Mouse (Mus musculus): ENCODE data around the gene Pde1b. TPM values are rescaled to one million over a fixed set of nuclear protein-coding genes. Genes with fewer than 3 reads are reported as not detected.

Pde1b gene
- total RNA-seq, 1 experiment from 2014 or later: 2.2 TPM

GRCm38 (mm10) chr15:103540646-103541045, 37.8 kb downstream of the Pde1b start:
- no peak for ATAC-seq (replicated peaks; ENCODE audit: low read depth, poor library complexity, severe bottlenecking)

- ATAC-seq (replicated peaks; ENCODE audit: low read depth, poor library complexity, severe bottlenecking): no peak
Measured at GRCm38 (mm10) chr15:103542526-103542925, 39.7 kb downstream of the Pde1b start.

- no peak for ATAC-seq (replicated peaks; ENCODE audit: low read depth, poor library complexity, severe bottlenecking)
Measured at GRCm38 (mm10) chr15:103547983-103548382, 45.1 kb downstream of the Pde1b start.

GRCm38 (mm10) chr15:103549475-103549874, 46.6 kb downstream of the Pde1b start:
- peak; percentile 54; the same call in 1 of the 2 replicates for ATAC-seq (replicated peaks; ENCODE audit: low read depth, poor library complexity, severe bottlenecking)

- ATAC-seq (replicated peaks; ENCODE audit: low read depth, poor library complexity, severe bottlenecking): no peak
Measured at GRCm38 (mm10) chr15:103551053-103551452, 48.2 kb downstream of the Pde1b start.

DNA sequence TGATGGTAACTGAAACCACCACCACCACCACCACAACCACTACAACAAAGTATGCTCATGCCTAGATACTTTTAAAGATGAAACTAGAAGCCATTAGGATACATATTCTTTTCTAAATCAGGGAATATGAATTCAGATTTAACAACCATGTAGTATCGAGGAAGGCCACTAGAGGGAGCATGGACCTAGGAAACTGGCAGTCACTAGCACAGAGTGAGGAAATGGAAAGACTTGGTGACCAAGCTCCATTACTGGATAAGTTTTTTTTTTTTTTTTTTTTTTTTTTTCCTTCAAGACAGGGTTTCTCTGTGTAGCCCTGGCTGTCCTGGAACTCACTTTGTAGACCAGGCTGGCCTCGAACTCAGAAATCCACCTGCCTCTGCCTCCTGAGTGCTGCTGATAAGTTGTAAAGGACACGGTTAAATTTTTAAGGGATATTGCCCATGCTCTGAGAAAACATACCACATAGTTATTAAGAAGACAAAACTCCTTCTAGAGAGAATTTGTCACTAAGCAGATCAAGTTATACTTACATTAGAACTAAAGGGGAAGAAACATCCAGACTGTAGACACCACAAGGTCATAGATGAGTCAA, 49.4 kb downstream of the Pde1b start:
- ATAC-seq (replicated peaks; ENCODE audit: low read depth, poor library complexity, severe bottlenecking): peak; percentile 83

GRCm38 (mm10) chr15:103564981-103565380, 62.1 kb downstream of the Pde1b start, which contains the start of gene Glycam1:
Glycam1 (minus strand) TSS chr15:103565081.
- no peak for ATAC-seq (replicated peaks; ENCODE audit: low read depth, poor library complexity, severe bottlenecking)

Other genes with a start within 250 kb of the Pde1b start
- 121 and 135 TPM in 2 replicates for gene Nfe2, start 244.6 kb upstream of the Pde1b start, total RNA-seq (2017)
- gene Copz1, start 230.3 kb upstream of the Pde1b start, total RNA-seq (2017): 53.8 and 55.5 TPM in 2 replicates
- not detected in 2 replicates for gene Gpr84, start 192.4 kb upstream of the Pde1b start, total RNA-seq (2017)
- gene Zfp385a, start 162.9 kb upstream of the Pde1b start, total RNA-seq (2017): 3.9 and 6.0 TPM in 2 replicates
- gene Itga5, start 136.3 kb upstream of the Pde1b start, total RNA-seq (2017): 13.4 and 17.7 TPM in 2 replicates
- gene Gtsf1, start 72.6 kb upstream of the Pde1b start, total RNA-seq (2017): not detected in 2 replicates
- gene Gtsf2, start 54.6 kb upstream of the Pde1b start, total RNA-seq (2017): not detected in 2 replicates
- gene Nckap1l, start 49.2 kb upstream of the Pde1b start, total RNA-seq (2017): 86.4 and 101 TPM in 2 replicates
- gene Ppp1r1a, start 35.0 kb downstream of the Pde1b start, total RNA-seq (2017): not detected in 2 replicates
- not detected in 2 replicates for gene Glycam1, start 62.0 kb downstream of the Pde1b start, total RNA-seq (2017)

All from common myeloid progenitor, adult 5-6 weeks (primary cell).